Mouse (Mus musculus) neural tube, embryonic 11.5 days (tissue): ENCODE measurements around the gene Gm48552. TPM values are rescaled to one million over a fixed set of nuclear protein-coding genes. Genes with fewer than 3 reads are reported as not detected.

Experiments used
- ATAC-seq: fragments of 200-750 bp; cut with Nextera tagmentation; 2 replicates; pipeline ENCODE4 v1.8.0; 2017; ENCODE audit warnings: moderate number of reproducible peaks, mild to moderate bottlenecking, moderate TSS enrichment, moderate library complexity; ENCODE audit not compliant: insufficient read depth, low FRiP score, low TSS enrichment
- DNase-seq: peaks from one replicate; pipeline ENCODE4 v3.0.0-alpha.2; 2015; ENCODE audit warnings: low spot score
- H3K27ac ChIP-seq: fragments of 300-500 bp; sonication (generic); 2 replicates; pipeline ENCODE4 v1.5.1; 2014; ENCODE audit warnings: low read depth, mild to moderate bottlenecking, low read length
- H3K27me3 ChIP-seq: fragments of 300-500 bp; sonication (generic); 2 replicates; pipeline ENCODE4 v1.6.1; 2014; ENCODE audit warnings: mild to moderate bottlenecking, low read length, mixed read lengths; ENCODE audit not compliant: control insufficient read depth, insufficient read depth
- H3K36me3 ChIP-seq: fragments of 300-500 bp; sonication (generic); 2 replicates; pipeline ENCODE4 v1.6.1; 2014; ENCODE audit warnings: mild to moderate bottlenecking, low read length, moderate library complexity, mixed read lengths; ENCODE audit not compliant: control insufficient read depth, insufficient read depth
- H3K4me1 ChIP-seq: fragments of 300-500 bp; sonication (generic); 2 replicates; pipeline ENCODE4 v1.6.1; 2014; ENCODE audit warnings: low read length, mixed read lengths; ENCODE audit not compliant: control insufficient read depth, insufficient read depth
- H3K4me2 ChIP-seq: fragments of 300-500 bp; sonication (generic); 2 replicates; pipeline ENCODE4 v1.6.1; 2014; ENCODE audit warnings: low read depth, mild to moderate bottlenecking, moderate library complexity
- H3K4me3 ChIP-seq: fragments of 300-500 bp; sonication (generic); 2 replicates; pipeline ENCODE4 v1.5.1; 2014; ENCODE audit warnings: low read depth, low read length
- H3K9ac ChIP-seq: fragments of 300-500 bp; sonication (generic); 2 replicates; pipeline ENCODE4 v1.6.1; 2014; ENCODE audit warnings: mild to moderate bottlenecking, low read length
- H3K9me3 ChIP-seq: fragments of 300-500 bp; sonication (generic); 2 replicates; pipeline ENCODE4 v1.6.1; 2016; ENCODE audit warnings: low read length; ENCODE audit not compliant: control insufficient read depth
- WGBS: fragments of 180-500 bp; shearing (Covaris S2); extraction: QIAGEN DNeasy Blood & Tissue Kit; methylation state at CpG from one replicate; pipeline ENCODE4 v1.1.7; 2014; 5-methylcytosine and 5-hydroxymethylcytosine counted together
- polyA plus RNA-seq: library from polyadenylated mRNA; unstranded; fragments of >200 nt; fragmentation: Nextera tagmentation; extraction: Ambion mirVana; gene quantifications from 2 replicates; pipeline ENCODE4 v1.2.1, GENCODE M21; 2014

The Gm48552 gene
- polyA plus RNA-seq, result 0.97 and 1.3 TPM in 2 replicates

- Histone ChIP-seq H3K27ac (no peak within 1 kb of the TSS), H3K27me3 (no peaks in the 10 kb centered on the region), H3K4me1 (peaks cover 15% of the 10 kb centered on the region), H3K4me3 (no peak within 1 kb of the TSS), H3K9ac (peak within 1 kb of the TSS; percentile 5; the same call in 1 of the 2 replicates), H3K9me3 (no peaks in the 10 kb centered on the region), H3K36me3 (peaks cover 18% of the 10 kb centered on the region), H3K4me2 (no peak within 1 kb of the TSS)
- ATAC-seq (no peak), DNase-seq (no peak)
- WGBS, result 80% methylated on average over 5 of the region's 5 CpGs
These were observed at the start of gene Gm48552 for GRCm38 (mm10) chr10:81388505-81389055. TSS of gene Gm48552 (plus strand) at chr10:81389005.

GRCm38 (mm10) chr10:81340551-81341332 lies 48.1 kb upstream of the Gm48552 start:
- Histone ChIP-seq H3K36me3 (no peaks in the 10 kb centered on the region), H3K4me1 (no peaks in the 10 kb centered on the region), H3K4me2 (no peak overlapping the region), H3K27me3 (peaks cover 47% of the 10 kb centered on the region), H3K4me3 (no peak overlapping the region), H3K9ac (no peak overlapping the region), H3K9me3 (no peaks in the 10 kb centered on the region), H3K27ac (no peak overlapping the region)
- 41% methylated on average over 17 of the region's 17 CpGs for WGBS
- ATAC-seq (no peak), DNase-seq (no peak)

- WGBS, result 34% methylated on average over 16 of the region's 16 CpGs
- DNase-seq (peak; percentile 78), ATAC-seq (no peak)
- H3K4me2 ChIP-seq, result no peak overlapping the region
- H3K36me3 ChIP-seq, result no peaks in the 10 kb centered on the region
- H3K9ac ChIP-seq, result no peak overlapping the region
- H3K27me3 ChIP-seq, result peaks cover 50% of the 10 kb centered on the region
- no peaks in the 10 kb centered on the region; the same call in 1 of the 2 replicates for H3K4me1 ChIP-seq
- no peak overlapping the region for H3K4me3 ChIP-seq
- H3K9me3 ChIP-seq, result no peaks in the 10 kb centered on the region
- H3K27ac ChIP-seq, result no peak overlapping the region
These were observed 47.4 kb upstream of the Gm48552 start for GRCm38 (mm10) chr10:81341333-81341949.

GRCm38 (mm10) chr10:81342686-81343505 lies 45.9 kb upstream of the Gm48552 start, which contains the start of gene Gipc3:
TSS of gene Gipc3 (minus strand) at chr10:81343266.
- Histone ChIP-seq H3K9me3 (no peaks in the 10 kb centered on the region), H3K4me2 (peak within 1 kb of the TSS; percentile 64), H3K36me3 (no peaks in the 10 kb centered on the region; the same call in 1 of the 2 replicates), H3K27ac (no peak within 1 kb of the TSS), H3K9ac (peak within 1 kb of the TSS; percentile 39), H3K4me1 (peaks cover 3% of the 10 kb centered on the region; the same call in 1 of the 2 replicates), H3K27me3 (peaks cover 49% of the 10 kb centered on the region), H3K4me3 (peak within 1 kb of the TSS; percentile 34)
- ATAC-seq, result no peak
- no peak for DNase-seq
- 4% methylated on average over 59 of the region's 67 CpGs for WGBS

GRCm38 (mm10) chr10:81344421-81345161 lies 44.2 kb upstream of the Gm48552 start:
- H3K27me3 ChIP-seq, result peaks cover 42% of the 10 kb centered on the region
- H3K9me3 ChIP-seq, result no peaks in the 10 kb centered on the region
- no peak for DNase-seq
- H3K4me1 ChIP-seq, result peaks cover 11% of the 10 kb centered on the region
- H3K4me3 ChIP-seq, result no peak overlapping the region
- WGBS, result 59% methylated on average over 8 of the region's 8 CpGs
- H3K4me2 ChIP-seq, result no peak overlapping the region
- no peaks in the 10 kb centered on the region; the same call in none of the 2 replicates for H3K36me3 ChIP-seq
- no peak for ATAC-seq
- H3K27ac ChIP-seq, result no peak overlapping the region
- no peak overlapping the region for H3K9ac ChIP-seq

- Histone ChIP-seq H3K27me3 (peaks cover 42% of the 10 kb centered on the region), H3K9ac (no peak overlapping the region), H3K4me3 (no peak overlapping the region), H3K36me3 (no peaks in the 10 kb centered on the region; the same call in none of the 2 replicates), H3K27ac (no peak overlapping the region), H3K9me3 (no peaks in the 10 kb centered on the region), H3K4me1 (peaks cover 14% of the 10 kb centered on the region), H3K4me2 (no peak overlapping the region)
- ATAC-seq (no peak), DNase-seq (no peak)
- WGBS, result 80% methylated on average over 4 of the region's 4 CpGs
These were observed 43.7 kb upstream of the Gm48552 start for GRCm38 (mm10) chr10:81345162-81345534.

- WGBS, result 6% methylated on average over 55 of the region's 55 CpGs
- peaks cover 37% of the 10 kb centered on the region for H3K27me3 ChIP-seq
- H3K9ac ChIP-seq, result no peak overlapping the region
- H3K4me1 ChIP-seq, result peaks cover 16% of the 10 kb centered on the region
- H3K27ac ChIP-seq, result no peak overlapping the region
- no peak for ATAC-seq
- peak; percentile 73 for DNase-seq
- H3K4me2 ChIP-seq, result peak overlapping the region; percentile 39
- 0 out of 2 replicates have a peak overlapping the region, but pooled peaks have one; percentile 10 for H3K4me3 ChIP-seq
- H3K9me3 ChIP-seq, result no peaks in the 10 kb centered on the region
- H3K36me3 ChIP-seq, result no peaks in the 10 kb centered on the region; the same call in none of the 2 replicates
These were observed 42.2 kb upstream of the Gm48552 start for GRCm38 (mm10) chr10:81346453-81347067.
